Mouse (Mus musculus): ENCODE data around the gene Slc16a13. TPM values are rescaled to one million over a fixed set of nuclear protein-coding genes. Genes with fewer than 3 reads are reported as not detected.

Gene Slc16a13
- total and polyA plus RNA-seq, 3 experiments = 4.7 to 8.3 (median 5.7) TPM

DNA sequence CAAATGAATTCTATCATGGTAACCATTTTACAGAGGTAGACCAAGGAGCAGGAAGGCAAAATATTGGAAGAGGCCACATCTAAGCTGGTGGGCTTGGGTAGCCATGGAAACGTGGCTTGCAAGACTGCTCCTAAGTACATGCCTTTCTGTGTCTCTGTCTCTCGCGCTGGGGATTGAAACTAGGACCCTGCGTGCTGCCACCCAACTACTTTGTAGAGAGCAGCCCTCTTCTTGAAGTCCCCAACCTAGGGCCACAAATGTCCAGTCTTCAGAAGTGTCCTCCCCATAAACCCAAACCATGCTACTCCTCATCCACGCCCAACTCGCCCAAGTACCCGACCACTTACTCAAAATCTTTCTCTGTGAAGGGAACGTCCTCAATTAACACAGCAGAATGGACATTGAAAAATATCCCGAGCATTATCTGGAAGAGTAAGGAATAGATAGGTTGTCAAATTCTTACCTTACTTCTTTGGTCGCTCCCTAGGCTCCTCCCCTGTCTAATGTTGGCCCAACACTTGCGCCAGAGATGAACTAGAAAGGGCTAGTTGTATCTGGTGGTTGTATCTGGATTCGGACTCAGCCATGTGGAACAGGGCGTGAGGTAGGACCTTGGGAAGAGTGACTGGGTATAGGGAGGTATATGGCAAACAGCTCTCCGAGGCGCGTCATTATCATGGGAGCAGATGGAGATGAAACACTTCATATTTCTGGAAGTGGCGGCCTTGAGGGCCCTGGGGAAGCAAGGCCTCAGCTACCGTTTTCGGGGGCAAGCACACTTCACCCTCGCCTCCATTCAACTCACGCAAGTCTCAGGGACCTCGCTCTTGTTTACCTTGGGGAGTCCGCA, 18.0 kb upstream of the Slc16a13 start:
- H3K27me3 ChIP-seq (ENCODE audit: insufficient read depth, low read length) = peaks cover 6% of the 10 kb centered on the region; the same call in 1 of the 2 replicates
- peaks cover 34% of the 10 kb centered on the region for H3K36me3 ChIP-seq (replicated peaks)
- peak overlapping the region; percentile 90 for H3K4me3 ChIP-seq (ENCODE audit: low read depth, low read length)
- no peaks in the 10 kb centered on the region for H3K9me3 ChIP-seq (replicated peaks)
- DNase-seq (ENCODE audit: low spot score) = no peak
- no peak for ATAC-seq (ENCODE audit: extremely low read depth, insufficient number of reproducible peaks, low FRiP score, poor library complexity, severe bottlenecking)
- H3K4me1 ChIP-seq (ENCODE audit: insufficient read depth, low read depth, low read length) = peaks cover 64% of the 10 kb centered on the region
- TF ChIP-seq POLR2AphosphoS5 (IDR thresholded peaks at IDR 0.05; ENCODE audit: insufficient replicate concordance, low read depth, low read length) = no peak
- no peak for TF ChIP-seq CTCF (IDR thresholded peaks at IDR 0.05; ENCODE audit: low read depth, low read length)
- TF ChIP-seq GATA2 (IDR thresholded peaks at IDR 0.05; ENCODE audit: borderline replicate concordance, low read depth, low read length) = no peak
- no peak for TF ChIP-seq GATA1 (IDR thresholded peaks at IDR 0.05; ENCODE audit: borderline replicate concordance, low read length)
- no peak for TF ChIP-seq TAL1 (conservative IDR thresholded peaks at IDR 0.05; ENCODE audit: low read depth, low read length)

DNA sequence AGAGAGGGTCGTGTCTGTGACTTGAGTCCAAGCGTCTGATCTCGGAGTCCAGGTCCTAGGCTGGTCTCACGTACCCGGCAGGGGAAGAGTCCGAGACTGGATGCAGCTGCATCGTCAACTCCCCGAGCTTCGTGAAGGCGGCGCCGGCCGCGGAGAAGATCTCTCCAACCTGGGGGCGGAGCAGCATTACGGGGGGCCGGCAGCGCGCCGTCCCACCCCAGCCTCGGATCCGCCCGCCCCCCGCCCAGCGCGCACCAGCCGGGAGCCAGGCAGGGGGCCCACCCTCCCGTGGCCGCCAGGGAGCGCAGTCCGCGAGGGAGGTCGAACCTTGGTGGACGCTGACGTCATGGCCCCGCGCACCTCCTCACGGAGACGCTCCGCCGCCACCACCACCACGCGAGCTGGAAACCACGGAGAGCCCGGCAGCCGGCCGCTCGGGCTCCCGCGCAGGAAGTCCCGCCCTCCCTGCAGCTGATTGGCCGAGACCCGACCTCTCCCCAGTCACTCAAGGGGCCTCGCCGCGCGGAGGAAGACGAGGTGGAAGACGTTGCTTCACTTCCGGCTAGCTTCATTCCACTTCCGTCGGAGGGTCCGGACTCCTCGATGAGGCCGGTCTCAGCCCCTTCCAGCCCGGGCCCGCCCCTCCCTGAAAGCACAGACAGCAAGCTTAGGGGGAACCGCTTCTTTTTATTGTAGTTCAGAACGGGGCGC, 16.7 kb upstream of the Slc16a13 start, which contains the start of gene 0610010K14Rik:
0610010K14Rik (minus strand) TSS at position 458 of the 711 bp plus-strand sequence.
- Histone ChIP-seq H3K4me3 (ENCODE audit: low read depth, low read length) (peak within 1 kb of the TSS; percentile 90), H3K27me3 (ENCODE audit: insufficient read depth, low read length) (peaks cover 3% of the 10 kb centered on the region; the same call in 1 of the 2 replicates), H3K9me3 (replicated peaks) (no peaks in the 10 kb centered on the region), H3K36me3 (replicated peaks) (peaks cover 34% of the 10 kb centered on the region), H3K4me1 (ENCODE audit: insufficient read depth, low read depth, low read length) (peaks cover 71% of the 10 kb centered on the region)
- no peak for TF ChIP-seq TAL1 (conservative IDR thresholded peaks at IDR 0.05; ENCODE audit: low read depth, low read length)
- no peak for TF ChIP-seq POLR2AphosphoS5 (IDR thresholded peaks at IDR 0.05; ENCODE audit: insufficient replicate concordance, low read depth, low read length)
- TF ChIP-seq GATA1 (IDR thresholded peaks at IDR 0.05; ENCODE audit: borderline replicate concordance, low read length) = no peak
- TF ChIP-seq CTCF (IDR thresholded peaks at IDR 0.05; ENCODE audit: low read depth, low read length) = no peak
- no peak for TF ChIP-seq GATA2 (IDR thresholded peaks at IDR 0.05; ENCODE audit: borderline replicate concordance, low read depth, low read length)
- ATAC-seq (ENCODE audit: extremely low read depth, insufficient number of reproducible peaks, low FRiP score, poor library complexity, severe bottlenecking) (peak; percentile 82), DNase-seq (ENCODE audit: low spot score) (peak; percentile 99)

DNA sequence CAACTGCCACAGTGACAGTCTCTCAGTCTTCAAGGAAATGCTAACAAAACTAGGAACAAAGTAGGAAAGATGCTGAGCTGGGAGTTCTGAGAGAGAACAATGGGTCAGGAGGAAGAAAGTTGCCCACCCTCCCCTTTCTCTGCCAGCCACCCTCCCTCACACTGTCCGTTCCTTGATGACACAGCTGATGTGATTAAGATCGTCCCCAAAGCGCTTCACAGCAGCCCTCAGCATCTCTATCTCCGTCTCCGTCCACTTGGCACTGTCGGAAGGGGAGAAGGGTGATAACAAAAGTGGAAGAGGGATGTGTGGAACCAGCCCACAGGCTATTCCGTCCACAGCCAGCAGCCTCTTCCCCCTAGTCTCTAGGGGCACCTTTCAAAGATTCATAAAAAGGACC, 15.9 kb upstream of the Slc16a13 start:
- peaks cover 75% of the 10 kb centered on the region for H3K4me1 ChIP-seq (ENCODE audit: insufficient read depth, low read depth, low read length)
- no peak for ATAC-seq (ENCODE audit: extremely low read depth, insufficient number of reproducible peaks, low FRiP score, poor library complexity, severe bottlenecking)

DNA sequence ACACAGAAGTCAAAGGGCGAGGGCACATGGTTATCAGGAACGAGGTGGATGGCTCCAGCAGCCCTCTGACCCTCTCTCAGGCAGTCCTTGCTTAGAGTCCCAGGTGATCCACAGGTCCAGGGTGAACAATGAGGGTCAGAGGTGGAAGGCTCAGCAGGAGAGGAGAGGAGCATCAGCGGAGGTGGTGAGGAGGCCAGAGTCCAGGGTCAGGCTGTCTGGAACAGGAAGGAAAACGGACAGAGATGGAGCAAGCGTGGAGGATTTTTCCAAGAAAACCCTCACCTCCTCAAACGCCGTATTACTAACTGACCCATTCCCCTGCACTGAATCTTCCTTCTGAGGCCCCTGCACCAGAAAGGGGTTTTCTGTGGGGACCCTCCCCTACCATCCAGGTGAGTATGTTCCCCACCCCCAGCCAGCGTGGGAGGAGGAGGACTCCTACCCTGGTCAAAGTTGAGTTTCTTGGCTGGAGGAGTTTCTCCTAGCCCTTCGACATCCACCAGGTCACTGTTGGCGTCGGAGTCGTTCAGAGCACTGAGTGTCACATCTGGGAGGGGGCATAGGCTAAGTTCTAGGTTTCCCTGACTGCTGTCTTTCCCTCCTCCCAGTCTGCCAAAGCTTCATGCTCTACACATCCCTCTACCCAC, 14.5 kb upstream of the Slc16a13 start:
- Histone ChIP-seq H3K4me1 (ENCODE audit: insufficient read depth, low read depth, low read length) (peaks cover 74% of the 10 kb centered on the region), H3K27me3 (ENCODE audit: insufficient read depth, low read length) (peaks cover under 1% of the 10 kb centered on the region; the same call in 1 of the 2 replicates), H3K4me3 (ENCODE audit: low read depth, low read length) (no peak overlapping the region), H3K36me3 (replicated peaks) (peaks cover 34% of the 10 kb centered on the region), H3K9me3 (replicated peaks) (no peaks in the 10 kb centered on the region)
- ATAC-seq (ENCODE audit: extremely low read depth, insufficient number of reproducible peaks, low FRiP score, poor library complexity, severe bottlenecking) (no peak), DNase-seq (ENCODE audit: low spot score) (no peak)
- no peak for TF ChIP-seq CTCF (IDR thresholded peaks at IDR 0.05; ENCODE audit: low read depth, low read length)
- no peak for TF ChIP-seq TAL1 (conservative IDR thresholded peaks at IDR 0.05; ENCODE audit: low read depth, low read length)
- TF ChIP-seq GATA1 (IDR thresholded peaks at IDR 0.05; ENCODE audit: borderline replicate concordance, low read length) = no peak
- no peak for TF ChIP-seq POLR2AphosphoS5 (IDR thresholded peaks at IDR 0.05; ENCODE audit: insufficient replicate concordance, low read depth, low read length)
- TF ChIP-seq GATA2 (IDR thresholded peaks at IDR 0.05; ENCODE audit: borderline replicate concordance, low read depth, low read length) = no peak

More for the DNA sequence above, 15.9 kb upstream of the Slc16a13 start:
- Histone ChIP-seq H3K9me3 (replicated peaks) (no peaks in the 10 kb centered on the region), H3K27me3 (ENCODE audit: insufficient read depth, low read length) (no peaks in the 10 kb centered on the region), H3K4me3 (ENCODE audit: low read depth, low read length) (peak overlapping the region; percentile 90; the same call in 1 of the 2 replicates), H3K36me3 (replicated peaks) (peaks cover 34% of the 10 kb centered on the region)
- TF ChIP-seq POLR2AphosphoS5 (IDR thresholded peaks at IDR 0.05; ENCODE audit: insufficient replicate concordance, low read depth, low read length) (no peak), GATA2 (IDR thresholded peaks at IDR 0.05; ENCODE audit: borderline replicate concordance, low read depth, low read length) (no peak), TAL1 (conservative IDR thresholded peaks at IDR 0.05; ENCODE audit: low read depth, low read length) (no peak), CTCF (IDR thresholded peaks at IDR 0.05; ENCODE audit: low read depth, low read length) (no peak), GATA1 (IDR thresholded peaks at IDR 0.05; ENCODE audit: borderline replicate concordance, low read length) (no peak)
- no peak for DNase-seq (ENCODE audit: low spot score)

DNA sequence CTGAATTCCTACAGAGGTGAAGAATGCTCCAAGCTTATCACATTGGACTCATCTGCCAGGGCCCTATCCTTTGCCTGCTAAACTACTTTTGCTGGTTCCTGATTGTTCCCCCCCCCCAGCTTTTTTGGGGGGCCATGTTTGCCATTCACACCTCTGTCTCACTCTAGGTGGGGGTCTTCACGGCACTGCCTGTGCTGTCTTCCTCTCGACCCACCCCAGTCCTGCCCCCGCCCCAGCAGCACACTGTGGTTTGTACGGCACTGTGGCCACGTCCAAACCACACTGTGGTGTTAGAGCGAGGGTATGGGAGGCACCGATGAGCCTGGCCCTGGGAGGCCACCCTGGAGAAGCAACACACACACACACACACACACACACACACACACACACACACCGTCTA, 13.6 kb upstream of the Slc16a13 start:
- TF ChIP-seq CTCF (IDR thresholded peaks at IDR 0.05; ENCODE audit: low read depth, low read length) = no peak
- no peak for TF ChIP-seq GATA1 (IDR thresholded peaks at IDR 0.05; ENCODE audit: borderline replicate concordance, low read length)
- no peak for TF ChIP-seq POLR2AphosphoS5 (IDR thresholded peaks at IDR 0.05; ENCODE audit: insufficient replicate concordance, low read depth, low read length)
- no peak for TF ChIP-seq GATA2 (IDR thresholded peaks at IDR 0.05; ENCODE audit: borderline replicate concordance, low read depth, low read length)
- no peak for TF ChIP-seq TAL1 (conservative IDR thresholded peaks at IDR 0.05; ENCODE audit: low read depth, low read length)
- H3K4me3 ChIP-seq (ENCODE audit: low read depth, low read length) = no peak overlapping the region
- no peaks in the 10 kb centered on the region for H3K9me3 ChIP-seq (replicated peaks)
- peaks cover 34% of the 10 kb centered on the region for H3K36me3 ChIP-seq (replicated peaks)
- DNase-seq (ENCODE audit: low spot score) = no peak
- peaks cover 9% of the 10 kb centered on the region for H3K27me3 ChIP-seq (ENCODE audit: insufficient read depth, low read length)
- ATAC-seq (ENCODE audit: extremely low read depth, insufficient number of reproducible peaks, low FRiP score, poor library complexity, severe bottlenecking) = no peak
- H3K4me1 ChIP-seq (ENCODE audit: insufficient read depth, low read depth, low read length) = peaks cover 77% of the 10 kb centered on the region
